Mouse (Mus musculus): Measurements from ENCODE around the gene Rnf128. TPM values are rescaled to one million over a fixed set of nuclear protein-coding genes. Genes with fewer than 3 reads are reported as not detected.

Gene Rnf128
- 1.3 and 1.4 TPM in 2 replicates for polyA plus RNA-seq (2012; rRNA removed)

- TF ChIP-seq CTCF (IDR thresholded peaks at IDR 0.05; ENCODE audit: borderline replicate concordance, extremely low read depth, insufficient read depth, insufficient read length) (no peak), POLR2A (IDR thresholded peaks at IDR 0.05; ENCODE audit: borderline replicate concordance, extremely low read depth, insufficient read depth, insufficient read length, poor library complexity, severe bottlenecking) (no peak)
- DNase-seq (ENCODE audit: low read depth): no peak
Observed at GRCm38 (mm10) chrX:139562925-139563461, at the start of gene Rnf128. Gene Rnf128 (plus strand): TSS chrX:139563316.

DNA sequence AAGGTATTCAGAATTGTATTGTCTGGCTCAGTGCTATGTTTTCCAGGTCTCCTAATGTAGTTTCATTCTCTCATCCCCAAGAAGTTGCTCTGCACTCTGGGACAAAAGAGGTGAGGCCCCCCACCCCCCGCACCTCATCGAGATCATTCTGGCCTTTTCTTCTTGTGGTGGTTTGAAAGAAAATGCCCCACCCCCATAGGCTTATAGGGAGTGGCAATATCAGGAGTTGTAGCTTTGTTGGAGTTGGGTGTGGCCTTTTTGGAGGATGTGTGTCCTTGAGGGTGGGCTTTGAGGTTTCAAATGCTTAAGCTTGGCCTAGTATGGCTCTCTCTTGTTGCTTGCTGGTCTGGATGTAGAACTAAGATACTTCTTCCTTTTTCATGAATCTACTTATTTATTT is 47.0 kb upstream of the Rnf128 start:
- TF ChIP-seq POLR2A (IDR thresholded peaks at IDR 0.05; ENCODE audit: borderline replicate concordance, extremely low read depth, insufficient read depth, insufficient read length, poor library complexity, severe bottlenecking) (no peak), CTCF (IDR thresholded peaks at IDR 0.05; ENCODE audit: borderline replicate concordance, extremely low read depth, insufficient read depth, insufficient read length) (no peak)
- no peak for DNase-seq (ENCODE audit: low read depth)

DNA sequence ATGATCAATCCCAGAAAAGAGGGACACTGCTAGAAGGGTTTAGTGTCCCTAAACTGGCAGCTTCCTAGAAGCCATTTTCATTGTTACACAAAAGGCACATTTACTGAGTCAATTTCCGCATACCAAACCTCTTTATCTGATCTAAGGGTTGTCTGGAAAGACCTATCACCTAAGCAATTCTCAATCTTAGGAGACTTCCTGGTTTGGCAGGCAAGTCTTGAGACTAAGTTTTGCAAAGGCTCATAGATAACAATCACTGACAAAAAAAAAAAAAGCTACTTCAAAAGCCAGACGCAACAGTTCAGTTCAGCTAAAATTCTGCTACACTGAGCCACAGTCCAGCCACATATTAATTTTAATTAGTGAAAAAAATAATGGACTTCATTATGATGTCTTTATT is 43.9 kb upstream of the Rnf128 start:
- DNase-seq (ENCODE audit: low read depth): no peak
- TF ChIP-seq POLR2A (IDR thresholded peaks at IDR 0.05; ENCODE audit: borderline replicate concordance, extremely low read depth, insufficient read depth, insufficient read length, poor library complexity, severe bottlenecking) (no peak), CTCF (IDR thresholded peaks at IDR 0.05; ENCODE audit: borderline replicate concordance, extremely low read depth, insufficient read depth, insufficient read length) (no peak)

DNA sequence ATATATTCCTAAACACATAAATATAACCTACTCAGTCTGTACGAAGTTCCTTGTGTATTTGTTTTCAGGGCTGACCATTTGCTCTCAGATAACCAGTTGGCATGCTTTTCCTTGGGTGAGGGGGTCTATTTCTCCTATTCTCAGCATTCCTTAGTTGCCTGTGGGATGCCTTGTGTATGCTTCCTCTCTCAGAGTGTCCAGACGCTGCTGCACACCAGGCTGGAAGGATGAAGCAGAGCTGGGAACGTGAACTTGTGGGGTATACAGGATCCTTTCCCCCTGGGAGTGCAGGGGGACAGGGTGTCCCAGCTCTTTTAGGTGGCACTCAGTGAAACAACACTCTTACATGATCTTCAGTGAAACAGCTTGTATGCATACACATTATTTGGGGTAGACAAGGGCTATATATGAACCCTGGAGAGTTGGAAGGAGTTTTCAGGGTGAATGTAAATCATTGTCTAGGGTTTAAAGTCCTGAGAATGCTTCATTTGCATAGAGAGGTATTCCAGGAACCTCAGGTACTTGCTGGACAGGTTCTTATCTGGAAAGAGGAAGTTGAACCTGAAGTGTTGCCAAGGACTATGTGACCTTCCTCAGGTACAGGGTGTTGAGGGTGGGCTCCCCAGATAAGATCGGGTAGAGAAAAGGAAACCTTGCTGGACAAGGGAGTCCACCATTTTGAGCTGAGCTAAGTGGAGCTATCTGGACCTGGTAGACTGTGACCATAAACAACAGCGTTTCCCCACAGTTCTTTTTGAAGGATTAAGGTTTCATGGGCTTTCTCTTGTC is 38.6 kb upstream of the Rnf128 start:
- no peak for DNase-seq (ENCODE audit: low read depth)
- TF ChIP-seq POLR2A (IDR thresholded peaks at IDR 0.05; ENCODE audit: borderline replicate concordance, extremely low read depth, insufficient read depth, insufficient read length, poor library complexity, severe bottlenecking) (no peak), CTCF (IDR thresholded peaks at IDR 0.05; ENCODE audit: borderline replicate concordance, extremely low read depth, insufficient read depth, insufficient read length) (no peak)

- DNase-seq (ENCODE audit: low read depth): no peak
- TF ChIP-seq CTCF (IDR thresholded peaks at IDR 0.05; ENCODE audit: borderline replicate concordance, extremely low read depth, insufficient read depth, insufficient read length) (no peak), POLR2A (IDR thresholded peaks at IDR 0.05; ENCODE audit: borderline replicate concordance, extremely low read depth, insufficient read depth, insufficient read length, poor library complexity, severe bottlenecking) (no peak)
Observed at GRCm38 (mm10) chrX:139525724-139526123, 37.4 kb upstream of the Rnf128 start.

GRCm38 (mm10) chrX:139526984-139527383 is 36.1 kb upstream of the Rnf128 start:
- TF ChIP-seq CTCF (IDR thresholded peaks at IDR 0.05; ENCODE audit: borderline replicate concordance, extremely low read depth, insufficient read depth, insufficient read length): no peak
- no peak for TF ChIP-seq POLR2A (IDR thresholded peaks at IDR 0.05; ENCODE audit: borderline replicate concordance, extremely low read depth, insufficient read depth, insufficient read length, poor library complexity, severe bottlenecking)
- no peak for DNase-seq (ENCODE audit: low read depth)

DNA sequence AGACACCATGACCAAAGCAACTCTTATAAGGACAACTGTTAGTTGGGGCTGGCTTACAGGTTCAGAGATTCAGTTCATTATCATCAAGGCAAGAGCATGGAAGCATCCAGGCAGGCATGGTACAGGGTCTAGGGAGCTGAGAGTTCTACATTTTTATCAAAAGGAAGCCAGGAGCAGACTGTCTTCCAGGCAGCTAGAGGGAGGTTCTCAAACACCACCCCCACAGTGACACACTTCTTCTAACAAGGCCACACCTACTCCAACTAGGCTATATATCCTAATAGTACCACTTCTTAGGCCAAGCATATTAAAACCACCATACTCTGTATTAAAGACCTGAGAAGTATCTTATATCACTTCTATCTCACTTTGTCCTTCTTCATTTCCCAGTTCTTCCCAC is 33.4 kb upstream of the Rnf128 start:
- TF ChIP-seq POLR2A (IDR thresholded peaks at IDR 0.05; ENCODE audit: borderline replicate concordance, extremely low read depth, insufficient read depth, insufficient read length, poor library complexity, severe bottlenecking) (no peak), CTCF (IDR thresholded peaks at IDR 0.05; ENCODE audit: borderline replicate concordance, extremely low read depth, insufficient read depth, insufficient read length) (no peak)
- no peak for DNase-seq (ENCODE audit: low read depth)

DNA sequence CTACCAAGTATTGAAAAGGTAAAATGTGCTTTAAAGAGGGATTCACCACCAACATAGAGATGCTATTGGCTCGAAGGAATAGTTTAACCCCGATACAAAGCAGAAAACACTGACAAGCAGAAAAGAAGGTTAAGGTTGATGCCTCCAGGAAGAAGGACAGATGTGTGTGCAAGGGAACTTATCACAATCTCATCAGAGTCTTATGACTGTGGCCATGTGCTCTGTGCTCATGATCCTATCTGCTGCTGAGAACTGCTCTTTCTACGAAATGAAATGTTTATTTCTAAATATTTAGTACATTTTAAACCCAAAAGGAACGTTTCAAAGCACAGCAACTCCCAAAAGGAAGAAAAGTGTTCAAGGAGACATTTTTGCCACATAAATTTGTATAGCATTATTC is 30.8 kb upstream of the Rnf128 start:
- DNase-seq (ENCODE audit: low read depth): no peak
- no peak for TF ChIP-seq CTCF (IDR thresholded peaks at IDR 0.05; ENCODE audit: borderline replicate concordance, extremely low read depth, insufficient read depth, insufficient read length)

DNA sequence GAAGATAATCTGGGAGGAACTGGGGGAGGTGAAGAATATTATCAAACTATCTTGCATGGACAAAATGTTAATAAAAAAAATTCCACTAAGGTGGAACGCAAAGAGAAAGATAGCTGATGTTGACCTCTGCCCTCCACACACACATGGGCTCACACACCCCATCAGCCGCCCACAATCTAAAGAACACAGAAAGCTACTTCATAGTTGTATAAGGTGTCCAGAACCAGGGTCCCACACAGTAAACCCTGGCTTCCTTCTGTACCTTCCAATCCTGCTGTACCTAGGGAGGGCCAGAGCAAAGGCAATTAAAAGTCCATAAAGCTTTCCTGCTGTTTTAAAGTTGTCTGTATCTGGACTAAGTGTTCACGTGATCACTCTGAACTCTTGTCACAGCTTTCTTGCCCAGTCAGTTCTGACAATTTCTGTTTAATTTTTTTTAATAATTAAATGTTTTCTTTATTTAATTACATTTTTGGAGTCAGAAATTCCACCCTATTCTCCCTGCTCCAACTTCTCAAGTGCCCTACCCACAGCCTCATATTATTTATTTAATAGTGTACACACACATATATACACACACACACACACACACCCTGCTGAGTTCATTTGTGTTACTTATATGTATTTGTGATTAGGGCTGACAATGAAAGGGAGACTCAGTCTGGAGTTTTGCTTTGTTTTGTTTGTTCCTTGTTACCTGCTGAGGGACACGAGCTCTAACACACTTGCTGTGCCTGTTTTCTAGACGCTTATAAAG is 25.3 kb upstream of the Rnf128 start:
- DNase-seq (ENCODE audit: low read depth): no peak
- TF ChIP-seq POLR2A (IDR thresholded peaks at IDR 0.05; ENCODE audit: borderline replicate concordance, extremely low read depth, insufficient read depth, insufficient read length, poor library complexity, severe bottlenecking) (no peak), CTCF (IDR thresholded peaks at IDR 0.05; ENCODE audit: borderline replicate concordance, extremely low read depth, insufficient read depth, insufficient read length) (no peak)

DNA sequence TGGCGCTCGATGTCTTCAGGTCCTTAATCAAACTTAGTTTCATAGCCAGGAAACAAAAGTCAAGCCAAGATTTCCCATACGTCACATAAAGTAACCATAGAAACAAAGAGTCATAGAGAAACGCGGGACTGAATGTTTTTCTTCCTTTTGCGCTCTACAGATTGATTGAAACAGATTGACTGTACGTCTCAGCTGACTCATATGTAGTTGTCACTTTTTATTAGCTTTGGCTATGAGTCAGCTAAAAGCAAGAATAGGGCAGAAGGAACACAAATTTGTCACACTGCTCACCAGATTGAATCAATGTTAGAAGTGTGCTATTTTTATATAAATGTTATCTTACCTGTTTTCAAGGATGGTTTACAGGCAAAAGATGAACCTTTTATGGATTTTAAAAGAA is 19.4 kb upstream of the Rnf128 start:
- peak; percentile 2 for DNase-seq (ENCODE audit: low read depth)
- TF ChIP-seq POLR2A (IDR thresholded peaks at IDR 0.05; ENCODE audit: borderline replicate concordance, extremely low read depth, insufficient read depth, insufficient read length, poor library complexity, severe bottlenecking): no peak
- no peak for TF ChIP-seq CTCF (IDR thresholded peaks at IDR 0.05; ENCODE audit: borderline replicate concordance, extremely low read depth, insufficient read depth, insufficient read length)

DNA sequence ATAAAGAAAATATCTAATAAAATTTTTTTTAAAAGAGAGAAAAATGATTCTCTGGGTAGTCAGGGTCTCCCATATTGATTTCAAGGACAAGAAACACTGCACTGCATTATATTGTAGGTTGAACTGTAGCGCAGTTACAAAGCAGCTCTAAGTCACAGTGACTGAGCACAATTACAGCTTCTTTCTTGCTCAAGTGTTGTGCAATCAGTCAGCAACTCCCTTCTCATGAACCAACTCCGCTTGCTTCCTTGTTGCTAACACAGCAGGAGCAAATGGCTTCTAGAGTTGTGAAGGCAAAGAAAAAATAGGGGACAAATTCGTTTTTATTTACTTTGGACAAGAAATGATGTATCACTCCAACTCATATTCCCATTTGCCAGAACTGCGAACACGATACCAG is 12.7 kb upstream of the Rnf128 start:
- peak; percentile 1 for DNase-seq (ENCODE audit: low read depth)
- no peak for TF ChIP-seq POLR2A (IDR thresholded peaks at IDR 0.05; ENCODE audit: borderline replicate concordance, extremely low read depth, insufficient read depth, insufficient read length, poor library complexity, severe bottlenecking)
- TF ChIP-seq CTCF (IDR thresholded peaks at IDR 0.05; ENCODE audit: borderline replicate concordance, extremely low read depth, insufficient read depth, insufficient read length): no peak
